Mouse (Mus musculus) forebrain, embryonic 16.5 days (tissue): ENCODE results near the gene Zfp382. TPM values are rescaled to one million over a fixed set of nuclear protein-coding genes. Genes with fewer than 3 reads are reported as not detected.
A peak's percentile ranks its signal among the peaks of the same experiment; 100 is the strongest.

ENCODE experiments used
- ATAC-seq: fragments of 200-750 bp; cut with Nextera tagmentation; 2 replicates; pipeline ENCODE4 v1.8.0; 2017; ENCODE audit warnings: mild to moderate bottlenecking, moderate library complexity
- H3K27ac ChIP-seq: fragments of 300-500 bp; sonication (generic); 2 replicates; pipeline ENCODE4 v1.5.1; 2014; ENCODE audit warnings: low read length, control low read depth
- H3K27me3 ChIP-seq: fragments of 300-500 bp; sonication (generic); replicated peaks from 2 replicates; pipeline ENCODE4 v1.6.1; 2014; ENCODE audit warnings: low read length; ENCODE audit not compliant: control insufficient read depth, insufficient read depth
- H3K36me3 ChIP-seq: fragments of 300-500 bp; sonication (generic); 2 replicates; pipeline ENCODE4 v1.6.1; 2014; ENCODE audit not compliant: control insufficient read depth, insufficient read depth
- H3K4me1 ChIP-seq: fragments of 300-500 bp; sonication (generic); replicated peaks from 2 replicates; pipeline ENCODE4 v1.6.1; 2014; ENCODE audit warnings: low read length; ENCODE audit not compliant: control insufficient read depth, insufficient read depth
- H3K4me2 ChIP-seq: fragments of 300-500 bp; sonication (generic); 2 replicates; pipeline ENCODE4 v1.6.1; 2014; ENCODE audit warnings: mild to moderate bottlenecking, low read length, control low read depth
- H3K4me3 ChIP-seq: fragments of 300-500 bp; sonication (generic); replicated peaks from 2 replicates; pipeline ENCODE4 v1.5.1; 2014; ENCODE audit warnings: mild to moderate bottlenecking, low read length, control low read depth
- H3K9ac ChIP-seq: fragments of 300-500 bp; sonication (generic); replicated peaks from 2 replicates; pipeline ENCODE4 v1.6.1; 2014; ENCODE audit warnings: low read depth, low read length, control low read depth
- H3K9me3 ChIP-seq: fragments of 300-500 bp; sonication (generic); 2 replicates; pipeline ENCODE4 v1.6.1; 2016; ENCODE audit warnings: low read length; ENCODE audit not compliant: control insufficient read depth
- whole genome bisulfite sequencing: fragments of 180-500 bp; shearing (Covaris S2); extraction: QIAGEN DNeasy Blood & Tissue Kit; methylation state at CpG from one replicate; pipeline ENCODE4 v1.1.7; 2014; 5-methylcytosine and 5-hydroxymethylcytosine counted together
- polyA plus RNA-seq: library from polyadenylated mRNA; unstranded; fragments of >200 nt; fragmentation: Nextera tagmentation; extraction: Ambion mirVana; gene quantifications from 2 replicates; pipeline ENCODE4 v1.2.1, GENCODE M21; 2015

Zfp382 gene
- polyA plus RNA-seq, 1 experiment from 2014 or later: 30.6 TPM

DNA sequence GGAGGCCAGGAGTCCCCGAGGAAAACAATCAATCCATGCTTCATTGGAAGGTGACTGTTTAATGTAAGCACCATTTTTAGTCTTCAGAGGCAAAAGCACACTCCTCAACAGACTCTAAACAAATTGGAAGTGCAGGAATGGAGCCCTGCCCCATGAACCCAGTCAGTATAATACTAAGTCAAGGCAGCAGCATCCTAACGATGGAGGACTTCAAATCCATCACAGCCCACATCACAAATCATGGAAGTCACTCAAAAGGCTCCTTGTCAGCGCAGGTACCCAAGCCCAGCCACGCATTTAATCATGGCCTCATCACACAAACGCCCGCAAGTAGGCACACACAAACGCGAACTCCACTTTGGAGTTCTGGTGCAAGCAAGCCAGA is 21.4 kb downstream of the Zfp382 start:
- ATAC-seq: no peak
- Histone ChIP-seq H3K27me3 (no peaks in the 10 kb centered on the region), H3K4me1 (peaks cover 6% of the 10 kb centered on the region; the same call in 1 of the 2 replicates), H3K4me2 (peak overlapping the region; percentile 55), H3K9me3 (0 out of 2 replicates have a peak, but pooled peaks cover 3% of the 10 kb centered on the region), H3K4me3 (peak overlapping the region; percentile 61), H3K27ac (peak overlapping the region; percentile 76), H3K9ac (peak overlapping the region; percentile 72), H3K36me3 (no peaks in the 10 kb centered on the region)
- 13% methylated on average over 8 of the region's 8 CpGs for WGBS

DNA sequence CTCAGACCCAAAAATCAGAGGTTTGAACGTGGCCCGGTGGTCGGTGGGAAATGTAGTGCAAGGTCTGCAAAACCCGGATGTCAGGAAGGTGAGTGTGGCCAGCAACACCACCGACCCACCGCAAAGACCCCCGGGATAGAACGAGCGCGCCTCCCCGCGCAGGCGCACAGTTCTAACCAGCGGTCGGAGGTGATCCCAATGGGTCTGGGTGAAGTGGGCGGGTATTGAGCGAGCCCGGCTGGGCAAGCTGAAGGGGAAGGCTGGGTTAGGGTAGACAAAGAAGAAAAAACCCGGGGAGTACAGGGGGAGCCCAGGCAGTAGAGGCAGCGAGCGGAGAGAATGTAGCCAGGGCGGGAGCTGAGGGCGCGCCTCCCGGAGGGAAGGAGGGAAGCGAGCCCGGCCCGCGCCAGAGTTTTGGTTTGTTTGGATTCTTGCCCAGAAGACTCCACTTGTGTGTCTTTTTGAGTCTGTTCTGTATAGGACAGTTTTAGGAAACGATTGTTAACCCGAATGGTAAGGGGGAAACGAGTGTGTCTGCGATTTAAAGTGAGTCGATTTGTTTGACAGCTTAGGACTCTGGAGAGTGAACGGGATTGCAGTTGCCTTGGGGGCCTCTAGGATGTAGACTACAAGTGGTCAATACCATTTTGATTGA is 21.9 kb downstream of the Zfp382 start:
- 0 out of 2 replicates have a peak, but pooled peaks cover 5% of the 10 kb centered on the region for H3K9me3 ChIP-seq
- ATAC-seq: peak; percentile 96
- no peaks in the 10 kb centered on the region for H3K27me3 ChIP-seq
- peaks cover 6% of the 10 kb centered on the region; the same call in 1 of the 2 replicates for H3K4me1 ChIP-seq
- H3K36me3 ChIP-seq: no peaks in the 10 kb centered on the region
- peak overlapping the region; percentile 61 for H3K4me3 ChIP-seq
- peak overlapping the region; percentile 72 for H3K9ac ChIP-seq
- 3% methylated on average over 35 of the region's 35 CpGs for WGBS
- H3K27ac ChIP-seq: peak overlapping the region; percentile 76
- H3K4me2 ChIP-seq: peak overlapping the region; percentile 55

- Histone ChIP-seq H3K4me1 (peaks cover 6% of the 10 kb centered on the region; the same call in 1 of the 2 replicates), H3K27me3 (no peaks in the 10 kb centered on the region), H3K4me3 (no peak overlapping the region), H3K27ac (no peak overlapping the region), H3K4me2 (no peak overlapping the region), H3K9me3 (peaks cover 27% of the 10 kb centered on the region), H3K9ac (no peak overlapping the region), H3K36me3 (0 out of 2 replicates have a peak, but pooled peaks cover 4% of the 10 kb centered on the region)
- no peak for ATAC-seq
- 91% methylated on average over 5 of the region's 5 CpGs for WGBS
Measured at GRCm38 (mm10) chr7:30147011-30147410, 25.3 kb downstream of the Zfp382 start.

- Histone ChIP-seq H3K4me2 (no peak overlapping the region), H3K9me3 (peaks cover 72% of the 10 kb centered on the region), H3K9ac (no peak overlapping the region), H3K27ac (no peak overlapping the region), H3K4me1 (no peaks in the 10 kb centered on the region), H3K27me3 (no peaks in the 10 kb centered on the region), H3K4me3 (no peak overlapping the region), H3K36me3 (peaks cover 32% of the 10 kb centered on the region)
- WGBS: 100% methylated on average over 1 of the region's 1 CpGs
- no peak for ATAC-seq
Measured at GRCm38 (mm10) chr7:30154040-30154439, 32.3 kb downstream of the Zfp382 start.

GRCm38 (mm10) chr7:30155507-30155906 is 33.8 kb downstream of the Zfp382 start:
- Histone ChIP-seq H3K36me3 (peaks cover 45% of the 10 kb centered on the region), H3K27me3 (no peaks in the 10 kb centered on the region), H3K9ac (no peak overlapping the region), H3K4me2 (no peak overlapping the region), H3K4me1 (no peaks in the 10 kb centered on the region), H3K9me3 (peaks cover 72% of the 10 kb centered on the region), H3K4me3 (no peak overlapping the region), H3K27ac (no peak overlapping the region)
- no peak for ATAC-seq
- WGBS: 94% methylated on average over 3 of the region's 3 CpGs

DNA sequence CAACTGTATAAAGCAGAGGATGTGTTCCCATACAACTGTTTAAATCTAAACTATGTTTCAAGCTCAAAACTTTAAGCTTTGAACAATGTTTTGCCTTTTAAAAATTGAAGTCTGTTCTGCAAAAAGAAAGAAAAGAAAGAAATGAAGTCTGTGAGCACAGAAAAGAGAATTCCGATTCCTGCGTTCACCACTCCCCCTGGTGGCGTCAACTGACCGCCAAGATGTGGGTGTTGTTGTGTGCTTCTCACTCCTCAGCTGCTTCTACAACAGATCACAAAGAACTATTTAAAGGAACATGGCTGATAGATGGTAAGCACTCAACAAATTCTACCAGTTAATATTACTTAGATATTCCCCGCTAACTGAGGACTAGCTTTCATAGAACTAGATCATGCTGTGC is 41.4 kb downstream of the Zfp382 start:
- Histone ChIP-seq H3K27ac (no peak overlapping the region), H3K9me3 (peaks cover 67% of the 10 kb centered on the region)

DNA sequence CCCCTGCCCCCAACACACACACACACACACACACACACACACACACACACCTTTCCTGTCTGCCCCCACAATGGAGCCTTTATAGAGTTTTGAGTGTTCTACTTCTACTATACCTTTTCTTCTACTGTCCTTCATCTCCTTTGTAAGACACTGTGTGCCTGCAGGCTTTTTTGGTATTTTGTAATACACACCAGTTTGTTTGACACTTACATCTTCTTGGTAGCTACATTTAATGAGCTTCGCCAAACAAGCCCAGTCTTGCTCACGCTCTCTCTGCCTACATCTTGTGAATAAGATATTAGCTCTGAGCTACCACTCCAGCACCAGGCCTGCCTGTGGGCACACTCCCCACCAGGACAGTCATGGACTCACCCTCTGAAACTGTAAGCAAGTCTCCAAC is 43.0 kb downstream of the Zfp382 start:
- no peak for ATAC-seq
- peaks cover 12% of the 10 kb centered on the region for H3K4me1 ChIP-seq
- H3K27me3 ChIP-seq: no peaks in the 10 kb centered on the region
- H3K9me3 ChIP-seq: peaks cover 53% of the 10 kb centered on the region
- no peak overlapping the region for H3K4me3 ChIP-seq
- no peak overlapping the region for H3K4me2 ChIP-seq
- peaks cover 62% of the 10 kb centered on the region for H3K36me3 ChIP-seq
- H3K27ac ChIP-seq: no peak overlapping the region
- no peak overlapping the region for H3K9ac ChIP-seq
- WGBS: 97% methylated on average over 2 of the region's 2 CpGs

More for the DNA sequence above, 41.4 kb downstream of the Zfp382 start:
- Histone ChIP-seq H3K36me3 (peaks cover 79% of the 10 kb centered on the region), H3K4me1 (peaks cover 7% of the 10 kb centered on the region), H3K4me2 (no peak overlapping the region), H3K27me3 (no peaks in the 10 kb centered on the region), H3K4me3 (no peak overlapping the region), H3K9ac (no peak overlapping the region)
- no peak for ATAC-seq
- WGBS: 97% methylated on average over 5 of the region's 5 CpGs

GRCm38 (mm10) chr7:30168914-30169582 is 47.3 kb downstream of the Zfp382 start:
- peak overlapping the region; percentile 64 for H3K4me2 ChIP-seq
- peaks cover 16% of the 10 kb centered on the region for H3K9me3 ChIP-seq
- H3K4me3 ChIP-seq: peak overlapping the region; percentile 59
- H3K4me1 ChIP-seq: peaks cover 20% of the 10 kb centered on the region
- H3K9ac ChIP-seq: peak overlapping the region; percentile 88
- WGBS: 3% methylated on average over 21 of the region's 21 CpGs
- peaks cover 21% of the 10 kb centered on the region for H3K36me3 ChIP-seq
- peak overlapping the region; percentile 91 for H3K27ac ChIP-seq
- H3K27me3 ChIP-seq: no peaks in the 10 kb centered on the region
- peak; percentile 35 for ATAC-seq

- WGBS: under 1% methylated on average over 36 of the region's 36 CpGs
- peak within 1 kb of the TSS; percentile 64 for H3K4me2 ChIP-seq
- peak within 1 kb of the TSS; percentile 91 for H3K27ac ChIP-seq
- H3K36me3 ChIP-seq: peaks cover 20% of the 10 kb centered on the region
- peaks cover 20% of the 10 kb centered on the region for H3K4me1 ChIP-seq
- H3K9me3 ChIP-seq: peaks cover 12% of the 10 kb centered on the region
- peak within 1 kb of the TSS; percentile 59 for H3K4me3 ChIP-seq
- H3K27me3 ChIP-seq: no peaks in the 10 kb centered on the region
- peak within 1 kb of the TSS; percentile 88 for H3K9ac ChIP-seq
- peak; percentile 97 for ATAC-seq
Measured at GRCm38 (mm10) chr7:30169583-30170282, 48.0 kb downstream of the Zfp382 start, which contains the start of gene Zfp146. Gene Zfp146 (minus strand): TSS chr7:30169750.
